Mouse (Mus musculus): ENCODE data around the gene Rfx1. TPM values are rescaled to one million over a fixed set of nuclear protein-coding genes. Genes with fewer than 3 reads are reported as not detected.
A peak's percentile ranks its signal among the peaks of the same experiment; 100 is the strongest.

The Rfx1 gene
- total and polyA plus RNA-seq, 3 experiments: 3.2 to 13.1 (median 10.8) TPM

DNA sequence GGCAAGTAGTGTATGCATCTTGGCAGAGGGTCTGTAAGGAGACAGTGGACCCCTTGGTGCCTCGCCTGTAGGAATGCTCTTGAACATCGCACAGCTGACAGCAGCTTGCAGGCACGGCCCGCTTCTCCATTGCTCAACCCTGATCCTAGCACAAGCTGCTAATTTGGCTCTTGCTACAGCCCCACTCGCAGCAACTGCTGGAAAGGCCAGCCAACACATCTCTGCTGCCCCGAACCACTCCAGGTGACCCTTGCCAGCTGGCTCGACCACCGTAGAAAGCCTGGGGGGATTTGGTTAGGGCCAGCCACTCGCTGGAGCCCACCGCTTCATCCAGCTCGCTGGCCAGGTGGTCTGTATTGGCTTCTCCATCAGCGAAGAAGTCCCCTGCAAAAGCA lies 23.7 kb upstream of the Rfx1 start:
- Histone ChIP-seq H3K27ac (ENCODE audit: insufficient read depth, low read depth) (no peak overlapping the region), H3K4me3 (replicated peaks in 1 of 3; ENCODE audit: low read depth in 2 of 3, low read length in 2 of 3, poor library complexity in 1 of 3) (peak overlapping the region in 2 of 3 experiments; percentile 5 to 66), H3K9me3 (replicated peaks; ENCODE audit: low read length) (peaks cover 3% of the 10 kb centered on the region), H3K4me2 (ENCODE audit: insufficient read depth, low read depth, poor library complexity, severe bottlenecking) (peak overlapping the region; percentile 79), H3K36me3 (replicated peaks in 1 of 2; ENCODE audit: control insufficient read depth in 1 of 2, insufficient read depth in 1 of 2, low read length in 1 of 2) (peaks cover 0 to 17% of the 10 kb centered on the region in 2 experiments), H3K4me1 (ENCODE audit: control insufficient read depth in 1 of 2, insufficient read depth in 2 of 2) (peaks cover 6 to 20% of the 10 kb centered on the region in 2 experiments), H3K27me3 (replicated peaks) (peaks cover 9% of the 10 kb centered on the region), H3K9ac (ENCODE audit: insufficient read depth, low read depth) (no peak overlapping the region), H3K79me2 (replicated peaks; ENCODE audit: control insufficient read depth, extremely low read depth, insufficient read depth, poor library complexity, severe bottlenecking) (no peaks in the 10 kb centered on the region)
- dilution Hi-C loops (cut with MboI; ENCODE audit: extremely low pct_ligation_motif_present, extremely low pct_unique_long_range_greater_than_20kb, low sequenced_read_pairs): no loop called here
- TF ChIP-seq PAX5 (IDR thresholded peaks at IDR 0.05; ENCODE audit: low read length) (no peak), SIN3A (IDR thresholded peaks at IDR 0.05; ENCODE audit: low read length) (no peak), ZKSCAN1 (IDR thresholded peaks at IDR 0.05; ENCODE audit: borderline replicate concordance, low read depth, low read length) (no peak)
- no peak for DNase-seq (ENCODE audit: extremely low read depth)
- in situ Hi-C loops (cut with MboI; ENCODE audit: low pct_ligation_motif_present, low pct_unique_long_range_greater_than_20kb, low sequenced_read_pairs): loop anchor here (25.0 kb wide), 1 partner anchor 294 kb away; no protein-coding TSS in a partner anchor

DNA sequence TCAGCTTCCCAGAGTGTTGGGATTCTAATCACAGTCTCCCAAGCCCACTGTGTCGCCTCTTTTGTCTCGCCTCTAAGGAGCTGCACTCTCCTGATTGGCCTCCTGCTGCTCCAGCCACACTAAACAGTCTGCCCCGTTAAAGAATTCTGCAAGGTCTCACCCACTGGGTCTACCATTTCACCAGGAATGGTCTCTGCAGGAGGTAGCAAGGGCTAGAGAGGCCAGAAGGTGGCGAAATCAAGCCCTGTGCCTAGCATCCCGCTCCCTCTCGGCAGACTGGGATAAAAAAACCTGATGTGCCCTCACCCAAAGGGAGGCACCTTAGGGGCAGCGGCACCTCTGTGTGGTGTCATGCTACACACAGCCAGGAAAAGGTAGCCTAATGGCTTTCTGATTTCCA lies 22.5 kb upstream of the Rfx1 start:
- Histone ChIP-seq H3K4me2 (ENCODE audit: insufficient read depth, low read depth, poor library complexity, severe bottlenecking) (no peak overlapping the region), H3K27ac (ENCODE audit: insufficient read depth, low read depth) (no peak overlapping the region), H3K36me3 (replicated peaks in 1 of 2; ENCODE audit: control insufficient read depth in 1 of 2, insufficient read depth in 1 of 2, low read length in 1 of 2) (peaks cover 0 to 7% of the 10 kb centered on the region in 2 experiments), H3K79me2 (replicated peaks; ENCODE audit: control insufficient read depth, extremely low read depth, insufficient read depth, poor library complexity, severe bottlenecking) (no peaks in the 10 kb centered on the region), H3K4me3 (replicated peaks in 1 of 3; ENCODE audit: low read depth in 2 of 3, low read length in 2 of 3, poor library complexity in 1 of 3) (no peak overlapping the region), H3K27me3 (replicated peaks) (peaks cover 14% of the 10 kb centered on the region), H3K9ac (ENCODE audit: insufficient read depth, low read depth) (no peak overlapping the region), H3K9me3 (replicated peaks; ENCODE audit: low read length) (peaks cover 3% of the 10 kb centered on the region), H3K4me1 (ENCODE audit: control insufficient read depth in 1 of 2, insufficient read depth in 2 of 2) (peaks cover 6 to 20% of the 10 kb centered on the region in 2 experiments)
- TF ChIP-seq TBP (conservative IDR thresholded peaks at IDR 0.05; ENCODE audit: low read depth, low read length): no peak
- TF ChIP-seq MEF2A (IDR thresholded peaks at IDR 0.05; ENCODE audit: borderline replicate concordance, low read depth, low read length): no peak
- no peak for TF ChIP-seq UBTF (IDR thresholded peaks at IDR 0.05; ENCODE audit: low read depth, low read length)
- no peak for TF ChIP-seq SIN3A (IDR thresholded peaks at IDR 0.05; ENCODE audit: low read length)
- TF ChIP-seq CHD2 (IDR thresholded peaks at IDR 0.05; ENCODE audit: low read length): no peak
- no peak for TF ChIP-seq MYC (IDR thresholded peaks at IDR 0.05; ENCODE audit: low read depth, low read length)
- TF ChIP-seq ETS1 (conservative IDR thresholded peaks at IDR 0.05; ENCODE audit: low read depth, low read length): no peak
- TF ChIP-seq JUND (conservative IDR thresholded peaks at IDR 0.05; ENCODE audit: low read depth, low read length): no peak
- no peak for DNase-seq (ENCODE audit: extremely low read depth)
- dilution Hi-C loops (cut with MboI; ENCODE audit: extremely low pct_ligation_motif_present, extremely low pct_unique_long_range_greater_than_20kb, low sequenced_read_pairs) (no loop called here), in situ Hi-C loops (cut with MboI; ENCODE audit: low pct_ligation_motif_present, low pct_unique_long_range_greater_than_20kb, low sequenced_read_pairs) (loop anchor here (25.0 kb wide), 1 partner anchor 293 kb away; no protein-coding TSS in a partner anchor)

DNA sequence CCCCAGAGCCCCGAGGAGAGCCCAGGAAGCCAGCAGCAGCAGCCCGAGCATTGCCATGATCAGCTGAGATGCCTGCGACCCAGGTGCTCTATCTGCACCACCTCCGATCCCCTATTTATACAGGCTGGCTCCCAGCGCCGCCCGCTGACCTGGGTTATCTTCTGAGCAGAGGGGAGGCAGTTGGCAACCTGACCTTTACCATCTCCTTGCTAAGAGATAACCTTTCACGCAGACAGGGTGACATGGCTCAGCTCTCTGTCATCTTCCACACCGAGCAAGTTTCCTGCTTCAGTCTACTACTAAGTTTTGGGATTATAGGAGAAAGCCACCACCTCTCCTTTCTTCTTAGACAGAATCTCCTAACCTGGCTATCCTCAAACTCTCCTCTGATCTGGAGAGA lies 21.7 kb upstream of the Rfx1 start, which contains the start of gene Rln3:
Gene Rln3 (minus strand): TSS at position 101 of the 400 bp plus-strand sequence.
- peaks cover 0 to 7% of the 10 kb centered on the region in 2 experiments for H3K36me3 ChIP-seq (replicated peaks in 1 of 2; ENCODE audit: control insufficient read depth in 1 of 2, insufficient read depth in 1 of 2, low read length in 1 of 2)
- in situ Hi-C loops (cut with MboI; ENCODE audit: low pct_ligation_motif_present, low pct_unique_long_range_greater_than_20kb, low sequenced_read_pairs) (loop anchor here (25.0 kb wide), 1 partner anchor 292 kb away; no protein-coding TSS in a partner anchor), dilution Hi-C loops (cut with MboI; ENCODE audit: extremely low pct_ligation_motif_present, extremely low pct_unique_long_range_greater_than_20kb, low sequenced_read_pairs) (no loop called here)
- no peak within 1 kb of the TSS for H3K4me2 ChIP-seq (ENCODE audit: insufficient read depth, low read depth, poor library complexity, severe bottlenecking)
- TF ChIP-seq JUN (IDR thresholded peaks at IDR 0.05; ENCODE audit: insufficient read depth, low read depth, low read length) (no peak), MEF2A (IDR thresholded peaks at IDR 0.05; ENCODE audit: borderline replicate concordance, low read depth, low read length) (no peak), BHLHE40 (IDR thresholded peaks at IDR 0.05; ENCODE audit: low read depth, low read length) (no peak), JUND (conservative IDR thresholded peaks at IDR 0.05; ENCODE audit: low read depth, low read length) (no peak), SIN3A (IDR thresholded peaks at IDR 0.05; ENCODE audit: low read length) (no peak), UBTF (IDR thresholded peaks at IDR 0.05; ENCODE audit: low read depth, low read length) (no peak), ELF1 (IDR thresholded peaks at IDR 0.05; ENCODE audit: low read depth, low read length) (no peak), ZMIZ1 (IDR thresholded peaks at IDR 0.05; ENCODE audit: low read depth, low read length) (no peak), RAD21 (IDR thresholded peaks at IDR 0.05; ENCODE audit: low read depth, low read length) (no peak), PAX5 (IDR thresholded peaks at IDR 0.05; ENCODE audit: low read length) (no peak), IRF4 (IDR thresholded peaks at IDR 0.05; ENCODE audit: low read depth, low read length) (no peak), POLR2AphosphoS2 (IDR thresholded peaks at IDR 0.05; ENCODE audit: low read depth, low read length) (no peak), MAZ (IDR thresholded peaks at IDR 0.05; ENCODE audit: low read depth, low read length) (no peak), GABPA (IDR thresholded peaks at IDR 0.05; ENCODE audit: insufficient replicate concordance, low read depth, low read length) (no peak), MAFK (IDR thresholded peaks at IDR 0.05; ENCODE audit: insufficient replicate concordance, low read length) (no peak), USF2 (conservative IDR thresholded peaks at IDR 0.05; ENCODE audit: low read depth, low read length) (no peak), ZKSCAN1 (IDR thresholded peaks at IDR 0.05; ENCODE audit: borderline replicate concordance, low read depth, low read length) (no peak), HCFC1 (IDR thresholded peaks at IDR 0.05; ENCODE audit: low read depth, low read length) (no peak), TBP (conservative IDR thresholded peaks at IDR 0.05; ENCODE audit: low read depth, low read length) (no peak)
- H3K4me1 ChIP-seq (ENCODE audit: control insufficient read depth in 1 of 2, insufficient read depth in 2 of 2): peaks cover 6 to 16% of the 10 kb centered on the region in 2 experiments
- H3K79me2 ChIP-seq (replicated peaks; ENCODE audit: control insufficient read depth, extremely low read depth, insufficient read depth, poor library complexity, severe bottlenecking): no peaks in the 10 kb centered on the region
- no peak within 1 kb of the TSS for H3K4me3 ChIP-seq (replicated peaks in 1 of 3; ENCODE audit: low read depth in 2 of 3, low read length in 2 of 3, poor library complexity in 1 of 3)
- H3K9me3 ChIP-seq (replicated peaks; ENCODE audit: low read length): peaks cover 3% of the 10 kb centered on the region
- H3K9ac ChIP-seq (ENCODE audit: insufficient read depth, low read depth): no peak within 1 kb of the TSS
- H3K27me3 ChIP-seq (replicated peaks): peaks cover 14% of the 10 kb centered on the region
- no peak for DNase-seq (ENCODE audit: extremely low read depth)
- H3K27ac ChIP-seq (ENCODE audit: insufficient read depth, low read depth): no peak within 1 kb of the TSS

Data from CH12.LX (cell line).